Mouse (Mus musculus): ENCODE data around the gene Zmynd8. TPM values are rescaled to one million over a fixed set of nuclear protein-coding genes. Genes with fewer than 3 reads are reported as not detected.

The Zmynd8 gene
- polyA plus RNA-seq, 1 experiment from 2014 or later: 54.5 TPM

DNA sequence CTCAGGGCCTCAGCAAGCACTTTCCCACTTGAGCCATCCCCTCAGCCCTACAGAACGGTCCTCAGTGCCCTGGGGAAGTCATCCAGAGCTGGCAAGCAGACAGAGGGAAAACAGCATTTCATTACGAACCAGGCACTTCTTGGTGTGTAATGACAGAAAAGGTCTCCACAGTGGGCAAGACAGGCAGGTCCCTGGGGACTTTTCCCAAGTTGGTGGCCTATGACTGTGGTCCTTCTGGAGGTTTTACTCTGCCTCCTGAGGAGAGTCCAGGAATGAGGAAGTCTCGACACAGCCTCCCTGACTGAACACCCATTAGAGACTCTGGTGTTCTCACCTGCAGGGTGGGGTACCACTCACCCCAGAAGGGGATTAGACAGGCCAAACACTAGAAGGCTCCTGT lies 25.0 kb downstream of the Zmynd8 start:
- H3K4me2 ChIP-seq (ENCODE audit: low read depth): no peak overlapping the region
- no peak overlapping the region for H3K4me3 ChIP-seq (ENCODE audit: low read depth, low read length)
- no peak overlapping the region for H3K9ac ChIP-seq (ENCODE audit: low read length)
- H3K36me3 ChIP-seq (ENCODE audit: control insufficient read depth, insufficient read depth, low read length): no peaks in the 10 kb centered on the region; the same call in 1 of the 2 replicates
- no peaks in the 10 kb centered on the region for H3K9me3 ChIP-seq (ENCODE audit: control insufficient read depth, low read length)
- 72% methylated on average over 3 of the region's 3 CpGs for WGBS
- H3K4me1 ChIP-seq (ENCODE audit: control insufficient read depth, insufficient read depth, low read length): peaks cover 53% of the 10 kb centered on the region
- H3K27me3 ChIP-seq (ENCODE audit: control insufficient read depth, insufficient read depth, low read length): no peaks in the 10 kb centered on the region
- ATAC-seq (ENCODE audit: insufficient read depth, low FRiP score, low TSS enrichment) (no peak), DNase-seq (ENCODE audit: low spot score) (no peak)
- peak overlapping the region; percentile 94; the same call in 1 of the 2 replicates for H3K27ac ChIP-seq (ENCODE audit: low read depth, low read length)

DNA sequence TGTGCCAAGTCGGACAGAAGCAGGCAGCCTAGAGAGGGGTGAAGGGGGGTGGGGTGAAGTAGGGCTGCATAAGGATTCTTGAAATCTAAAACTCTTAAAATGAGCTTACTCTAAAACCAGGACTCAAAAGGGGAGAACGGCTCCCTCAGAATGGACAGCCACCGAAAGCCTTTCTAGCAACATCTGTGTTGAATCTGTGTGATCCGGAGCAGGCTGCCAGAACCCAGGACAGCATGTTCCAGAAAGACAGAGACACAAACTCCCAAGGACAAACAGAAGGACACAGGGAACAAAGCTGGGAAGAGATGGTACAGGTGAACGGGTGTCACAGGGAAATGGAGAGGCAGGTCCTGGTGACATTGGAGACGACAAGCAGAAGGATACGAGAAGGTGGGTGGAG lies 25.6 kb downstream of the Zmynd8 start:
- Histone ChIP-seq H3K9ac (ENCODE audit: low read length) (no peak overlapping the region), H3K9me3 (ENCODE audit: control insufficient read depth, low read length) (no peaks in the 10 kb centered on the region), H3K27me3 (ENCODE audit: control insufficient read depth, insufficient read depth, low read length) (no peaks in the 10 kb centered on the region), H3K36me3 (ENCODE audit: control insufficient read depth, insufficient read depth, low read length) (no peaks in the 10 kb centered on the region; the same call in 1 of the 2 replicates), H3K4me1 (ENCODE audit: control insufficient read depth, insufficient read depth, low read length) (peaks cover 50% of the 10 kb centered on the region), H3K27ac (ENCODE audit: low read depth, low read length) (no peak overlapping the region), H3K4me2 (ENCODE audit: low read depth) (no peak overlapping the region), H3K4me3 (ENCODE audit: low read depth, low read length) (no peak overlapping the region)
- ATAC-seq (ENCODE audit: insufficient read depth, low FRiP score, low TSS enrichment): no peak
- DNase-seq (ENCODE audit: low spot score): no peak
- WGBS: 90% methylated on average over 7 of the region's 7 CpGs

DNA sequence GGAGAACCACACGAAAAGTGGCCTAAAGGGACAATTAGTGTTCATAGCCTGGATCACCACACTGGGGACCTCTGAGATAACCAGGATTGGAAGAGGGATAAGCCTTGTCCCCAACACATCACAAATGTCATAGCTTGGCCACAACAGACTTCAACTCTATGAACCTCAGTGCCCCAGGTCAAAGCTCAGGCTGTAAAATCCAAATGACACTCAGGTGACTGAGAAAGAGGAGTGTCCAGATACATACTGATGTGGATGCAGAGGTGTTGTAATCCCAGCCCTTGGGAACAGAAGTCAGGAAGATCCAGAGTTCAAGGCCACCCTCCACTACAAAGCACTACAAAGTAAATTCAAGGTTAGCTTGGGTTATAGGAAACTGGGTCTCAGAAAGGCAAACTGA lies 29.6 kb downstream of the Zmynd8 start:
- Histone ChIP-seq H3K9me3 (ENCODE audit: control insufficient read depth, low read length) (no peaks in the 10 kb centered on the region), H3K9ac (ENCODE audit: low read length) (no peak overlapping the region; the same call in 1 of the 2 replicates), H3K4me2 (ENCODE audit: low read depth) (no peak overlapping the region), H3K4me3 (ENCODE audit: low read depth, low read length) (no peak overlapping the region), H3K4me1 (ENCODE audit: control insufficient read depth, insufficient read depth, low read length) (peaks cover 27% of the 10 kb centered on the region), H3K36me3 (ENCODE audit: control insufficient read depth, insufficient read depth, low read length) (no peaks in the 10 kb centered on the region; the same call in 1 of the 2 replicates), H3K27me3 (ENCODE audit: control insufficient read depth, insufficient read depth, low read length) (no peaks in the 10 kb centered on the region), H3K27ac (ENCODE audit: low read depth, low read length) (no peak overlapping the region)
- ATAC-seq (ENCODE audit: insufficient read depth, low FRiP score, low TSS enrichment): no peak
- DNase-seq (ENCODE audit: low spot score): no peak
- 68% methylated on average over 1 of the region's 1 CpGs for WGBS

DNA sequence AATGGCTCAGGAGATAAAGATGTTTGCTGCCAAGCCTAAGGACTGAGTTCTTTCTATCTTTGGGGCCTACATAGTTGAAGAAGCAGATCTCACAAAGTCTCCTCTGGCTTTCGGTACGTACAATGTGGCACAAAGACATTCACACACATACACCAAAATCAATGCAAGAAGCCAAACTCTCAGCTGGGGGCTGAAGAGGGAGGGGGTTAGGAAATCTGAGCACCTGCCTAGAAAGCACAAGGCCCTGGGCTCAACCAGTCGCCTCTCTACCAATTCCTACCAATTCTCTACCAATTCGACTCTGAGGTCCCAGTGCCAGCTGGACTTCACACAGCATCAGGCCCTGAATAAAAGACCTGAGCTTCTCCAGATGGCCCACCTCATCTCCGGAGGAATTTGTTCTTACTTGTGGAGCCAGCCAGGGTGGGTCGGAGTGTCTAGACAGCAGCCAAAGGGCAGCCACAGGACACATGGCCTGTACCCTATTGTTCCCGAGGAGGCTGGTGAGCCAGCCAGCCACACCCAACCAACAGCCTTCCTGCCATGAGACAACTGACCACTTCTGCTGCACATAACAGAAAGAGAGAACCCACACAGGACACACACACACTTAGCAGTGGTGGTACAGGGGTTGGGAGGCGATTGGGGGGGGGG lies 30.2 kb downstream of the Zmynd8 start:
- Histone ChIP-seq H3K27ac (ENCODE audit: low read depth, low read length) (no peak overlapping the region), H3K9ac (ENCODE audit: low read length) (peak overlapping the region; percentile 26; the same call in 1 of the 2 replicates), H3K4me3 (ENCODE audit: low read depth, low read length) (no peak overlapping the region), H3K4me2 (ENCODE audit: low read depth) (no peak overlapping the region), H3K9me3 (ENCODE audit: control insufficient read depth, low read length) (no peaks in the 10 kb centered on the region), H3K36me3 (ENCODE audit: control insufficient read depth, insufficient read depth, low read length) (no peaks in the 10 kb centered on the region; the same call in 1 of the 2 replicates), H3K27me3 (ENCODE audit: control insufficient read depth, insufficient read depth, low read length) (no peaks in the 10 kb centered on the region), H3K4me1 (ENCODE audit: control insufficient read depth, insufficient read depth, low read length) (peaks cover 26% of the 10 kb centered on the region)
- no peak for DNase-seq (ENCODE audit: low spot score)
- WGBS: 58% methylated on average over 8 of the region's 8 CpGs
- ATAC-seq (ENCODE audit: insufficient read depth, low FRiP score, low TSS enrichment): no peak

DNA sequence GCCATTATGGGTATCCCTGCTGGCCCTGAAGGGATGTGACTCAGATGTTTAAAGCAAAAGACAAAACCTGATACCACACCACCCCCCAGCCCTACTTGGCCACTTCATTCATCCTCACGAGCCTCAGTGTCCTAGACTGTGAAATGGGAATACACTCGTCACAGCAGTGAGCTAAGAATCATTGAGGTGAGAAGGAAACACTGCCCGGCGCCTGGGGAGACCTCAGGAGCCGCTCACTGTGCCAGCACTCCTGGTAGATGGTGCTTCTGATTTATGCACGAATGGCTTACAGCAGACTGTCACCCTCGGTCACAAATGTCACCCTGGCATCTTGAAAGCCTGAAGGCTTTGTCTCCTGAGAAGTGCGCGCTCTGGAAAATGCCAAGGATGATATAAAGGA lies 31.3 kb downstream of the Zmynd8 start:
- Histone ChIP-seq H3K4me1 (ENCODE audit: control insufficient read depth, insufficient read depth, low read length) (peaks cover 26% of the 10 kb centered on the region), H3K9ac (ENCODE audit: low read length) (no peak overlapping the region), H3K36me3 (ENCODE audit: control insufficient read depth, insufficient read depth, low read length) (no peaks in the 10 kb centered on the region; the same call in 1 of the 2 replicates), H3K27ac (ENCODE audit: low read depth, low read length) (peak overlapping the region; percentile 50; the same call in 1 of the 2 replicates), H3K27me3 (ENCODE audit: control insufficient read depth, insufficient read depth, low read length) (no peaks in the 10 kb centered on the region), H3K9me3 (ENCODE audit: control insufficient read depth, low read length) (no peaks in the 10 kb centered on the region), H3K4me2 (ENCODE audit: low read depth) (no peak overlapping the region), H3K4me3 (ENCODE audit: low read depth, low read length) (no peak overlapping the region)
- 79% methylated on average over 9 of the region's 9 CpGs for WGBS
- DNase-seq (ENCODE audit: low spot score) (no peak), ATAC-seq (ENCODE audit: insufficient read depth, low FRiP score, low TSS enrichment) (no peak)

DNA sequence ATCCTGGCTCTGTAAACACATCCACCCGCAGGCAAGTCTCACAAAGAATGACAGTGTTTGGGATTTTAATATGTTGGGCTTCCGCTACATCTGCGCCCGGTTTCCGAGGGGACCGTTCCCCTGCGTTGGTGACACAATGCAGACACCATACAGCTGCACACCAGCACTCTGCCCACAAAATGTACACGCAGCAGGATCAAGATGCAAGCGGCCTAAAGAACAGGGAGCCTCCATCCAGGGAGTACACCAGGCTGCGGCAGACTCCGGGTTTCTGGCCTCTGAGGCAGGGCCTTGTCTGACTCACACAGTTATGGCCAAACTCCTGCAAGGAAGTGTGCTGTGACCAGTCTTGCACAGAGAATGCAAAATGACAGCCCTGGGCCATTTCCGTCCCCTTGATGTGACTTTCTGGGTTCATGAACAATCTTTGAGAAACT lies 31.8 kb downstream of the Zmynd8 start:
- H3K4me3 ChIP-seq (ENCODE audit: low read depth, low read length): no peak overlapping the region
- no peak overlapping the region for H3K4me2 ChIP-seq (ENCODE audit: low read depth)
- no peak for DNase-seq (ENCODE audit: low spot score)
- peak overlapping the region; percentile 3; the same call in 1 of the 2 replicates for H3K9ac ChIP-seq (ENCODE audit: low read length)
- H3K9me3 ChIP-seq (ENCODE audit: control insufficient read depth, low read length): no peaks in the 10 kb centered on the region
- peaks cover 30% of the 10 kb centered on the region for H3K4me1 ChIP-seq (ENCODE audit: control insufficient read depth, insufficient read depth, low read length)
- H3K27me3 ChIP-seq (ENCODE audit: control insufficient read depth, insufficient read depth, low read length): no peaks in the 10 kb centered on the region
- WGBS: 66% methylated on average over 12 of the region's 12 CpGs
- no peak for ATAC-seq (ENCODE audit: insufficient read depth, low FRiP score, low TSS enrichment)
- H3K27ac ChIP-seq (ENCODE audit: low read depth, low read length): peak overlapping the region; percentile 50; the same call in 1 of the 2 replicates
- H3K36me3 ChIP-seq (ENCODE audit: control insufficient read depth, insufficient read depth, low read length): no peaks in the 10 kb centered on the region; the same call in 1 of the 2 replicates

DNA sequence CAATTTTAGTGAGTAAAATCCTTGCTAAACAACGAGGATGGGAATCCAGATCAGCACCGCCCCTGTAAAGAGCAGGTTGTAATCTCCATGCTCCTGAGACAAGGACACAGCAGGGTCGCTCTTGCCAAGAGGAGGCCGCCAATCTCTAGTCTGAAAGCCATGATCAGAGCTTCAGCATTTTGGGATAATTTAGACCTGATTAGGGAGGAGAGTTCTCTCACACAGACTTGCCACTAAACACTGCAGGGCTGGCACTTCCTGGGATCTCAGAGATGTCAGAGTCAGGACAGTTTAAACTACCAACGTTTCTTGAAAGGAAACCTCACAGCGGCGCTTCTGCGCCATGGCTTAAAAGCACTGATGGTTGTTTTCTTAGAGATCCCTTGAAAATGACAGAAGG lies 32.4 kb downstream of the Zmynd8 start:
- no peak overlapping the region for H3K4me2 ChIP-seq (ENCODE audit: low read depth)
- ATAC-seq (ENCODE audit: insufficient read depth, low FRiP score, low TSS enrichment) (no peak), DNase-seq (ENCODE audit: low spot score) (no peak)
- no peaks in the 10 kb centered on the region; the same call in 1 of the 2 replicates for H3K36me3 ChIP-seq (ENCODE audit: control insufficient read depth, insufficient read depth, low read length)
- no peaks in the 10 kb centered on the region for H3K27me3 ChIP-seq (ENCODE audit: control insufficient read depth, insufficient read depth, low read length)
- H3K9ac ChIP-seq (ENCODE audit: low read length): no peak overlapping the region
- H3K9me3 ChIP-seq (ENCODE audit: control insufficient read depth, low read length): no peaks in the 10 kb centered on the region
- H3K4me1 ChIP-seq (ENCODE audit: control insufficient read depth, insufficient read depth, low read length): peaks cover 32% of the 10 kb centered on the region
- H3K4me3 ChIP-seq (ENCODE audit: low read depth, low read length): no peak overlapping the region
- WGBS: 62% methylated on average over 8 of the region's 8 CpGs
- H3K27ac ChIP-seq (ENCODE audit: low read depth, low read length): peak overlapping the region; percentile 50; the same call in 1 of the 2 replicates

DNA sequence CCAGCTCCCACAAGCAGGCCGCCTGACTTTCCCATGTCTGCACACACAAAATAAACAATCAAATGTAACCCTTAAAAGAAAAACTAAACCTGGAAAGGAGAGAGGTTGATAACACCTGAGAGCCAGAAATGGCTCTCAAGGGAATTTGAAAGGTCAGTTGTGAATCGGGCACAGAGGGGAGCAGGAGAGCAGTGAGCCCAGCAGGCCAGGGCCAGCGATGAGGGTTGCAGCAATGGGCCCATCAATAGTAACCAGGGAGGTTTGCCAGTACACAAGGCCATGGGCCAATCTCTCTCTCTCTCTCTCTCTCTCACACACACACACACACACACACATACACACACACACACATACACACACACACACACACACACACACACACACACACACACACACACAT lies 34.0 kb downstream of the Zmynd8 start:
- no peaks in the 10 kb centered on the region for H3K9me3 ChIP-seq (ENCODE audit: control insufficient read depth, low read length)
- DNase-seq (ENCODE audit: low spot score): no peak
- no peaks in the 10 kb centered on the region for H3K27me3 ChIP-seq (ENCODE audit: control insufficient read depth, insufficient read depth, low read length)
- no peak for ATAC-seq (ENCODE audit: insufficient read depth, low FRiP score, low TSS enrichment)
- peaks cover 33% of the 10 kb centered on the region for H3K4me1 ChIP-seq (ENCODE audit: control insufficient read depth, insufficient read depth, low read length)
- H3K9ac ChIP-seq (ENCODE audit: low read length): no peak overlapping the region
- WGBS: 84% methylated on average over 3 of the region's 3 CpGs
- H3K36me3 ChIP-seq (ENCODE audit: control insufficient read depth, insufficient read depth, low read length): no peaks in the 10 kb centered on the region
- no peak overlapping the region for H3K4me3 ChIP-seq (ENCODE audit: low read depth, low read length)
- no peak overlapping the region for H3K4me2 ChIP-seq (ENCODE audit: low read depth)
- no peak overlapping the region for H3K27ac ChIP-seq (ENCODE audit: low read depth, low read length)

Data from neural tube, embryonic 11.5 days (tissue).